Mouse (Mus musculus) cerebral cortex, adult 2 months (tissue): Measurements from ENCODE around the gene Mindy1.

ENCODE experiments used
- WGBS: fragments of 180-500 bp; shearing (Covaris S2); methylation state at CpG from one replicate; pipeline ENCODE4 v1.1.7; 2018; 5-methylcytosine and 5-hydroxymethylcytosine counted together

The Mindy1 gene

DNA sequence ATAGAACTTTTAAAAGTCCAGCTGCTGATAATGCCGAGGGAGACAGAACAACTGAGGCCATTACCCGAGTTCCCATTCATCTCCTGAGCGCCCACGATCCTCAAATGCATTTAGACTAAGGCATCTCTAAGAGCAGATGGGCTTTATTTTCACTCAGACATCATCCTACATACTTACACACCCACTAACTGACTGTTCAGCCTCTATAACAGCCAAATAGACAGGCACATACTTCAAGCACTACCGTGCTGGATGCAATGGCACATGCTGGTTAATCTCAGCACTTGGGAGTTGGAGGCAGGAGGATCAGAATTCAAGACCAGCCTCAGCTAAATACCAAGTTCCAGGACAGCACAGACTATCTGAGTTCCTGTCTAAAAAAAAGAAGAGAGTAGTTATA, 11.4 kb upstream of the Mindy1 start:
- 50% methylated on average over 5 of the region's 5 CpGs for WGBS

DNA sequence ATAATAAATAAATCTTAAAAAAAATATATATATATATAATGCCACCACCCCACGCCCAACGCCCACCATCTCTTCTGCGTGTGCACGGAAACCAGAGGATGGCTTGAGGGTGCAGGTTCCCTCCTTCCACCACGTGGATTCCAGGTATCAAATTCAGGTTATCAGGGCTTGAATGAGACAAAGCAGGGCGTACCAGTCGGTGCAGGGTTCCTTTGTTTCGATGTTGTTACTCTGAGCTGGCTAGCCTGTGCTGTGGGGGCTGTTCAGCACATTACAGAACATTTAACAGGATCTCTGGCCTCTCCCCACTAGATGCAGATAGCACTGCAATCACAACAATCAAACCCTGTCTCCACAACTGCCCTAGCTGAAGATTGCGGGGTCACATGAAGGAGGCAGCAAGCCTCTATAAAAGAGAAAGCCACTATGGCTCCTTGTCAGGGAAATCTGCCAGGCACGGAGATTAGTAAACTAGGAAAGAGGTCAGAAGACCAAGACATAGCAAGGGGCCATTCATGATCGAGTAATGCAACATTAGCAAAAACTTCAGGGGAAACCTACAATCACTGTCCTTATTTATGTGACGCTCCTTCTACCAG, 10.3 kb upstream of the Mindy1 start:
- 73% methylated on average over 12 of the region's 12 CpGs for WGBS

- WGBS: 86% methylated on average over 5 of the region's 5 CpGs
These were observed 7.7 kb upstream of the Mindy1 start for GRCm38 (mm10) chr3:95273471-95273870.

DNA sequence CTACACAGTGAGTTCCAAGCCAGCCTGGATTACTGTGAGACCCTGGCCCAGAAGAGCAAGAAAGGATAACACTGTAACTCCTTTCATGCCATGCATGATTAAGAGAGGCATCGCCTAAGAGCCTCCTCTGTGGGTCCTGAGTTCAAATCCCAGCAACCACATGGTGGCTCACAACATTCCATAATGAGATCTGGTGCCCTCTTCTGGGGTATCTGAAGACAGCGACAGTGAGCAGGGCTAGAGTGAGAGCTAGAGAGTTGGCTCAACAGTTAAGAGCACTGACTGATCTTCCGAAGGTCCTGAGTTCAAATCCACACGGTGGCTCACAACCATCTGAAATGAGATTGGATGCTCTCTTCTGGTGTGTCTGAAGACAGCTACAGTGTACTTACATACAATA, 6.7 kb upstream of the Mindy1 start:
- 97% methylated on average over 4 of the region's 4 CpGs for WGBS

DNA sequence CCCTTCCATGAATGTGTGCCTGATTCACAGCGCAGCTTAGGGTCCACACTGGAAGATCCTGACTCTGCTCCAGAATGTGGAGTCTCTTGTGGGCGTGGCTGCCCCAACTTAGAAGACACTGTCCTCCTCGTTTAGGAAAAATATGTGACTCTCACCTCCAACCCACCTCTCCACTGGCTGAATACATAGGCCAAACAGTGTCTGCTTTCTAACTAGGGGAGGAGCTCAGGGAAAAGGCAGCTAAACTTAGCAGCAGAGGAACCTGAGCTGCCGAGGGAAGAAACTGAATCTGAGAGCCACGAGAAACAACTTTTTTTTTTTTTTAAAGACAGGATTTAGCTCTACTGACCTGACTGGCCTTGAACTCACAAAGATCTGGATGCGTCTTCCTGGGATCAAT, 6.0 kb upstream of the Mindy1 start:
- 60% methylated on average over 6 of the region's 6 CpGs for WGBS

- WGBS: 72% methylated on average over 5 of the region's 5 CpGs
These were observed 4.7 kb upstream of the Mindy1 start for GRCm38 (mm10) chr3:95276428-95276934.

DNA sequence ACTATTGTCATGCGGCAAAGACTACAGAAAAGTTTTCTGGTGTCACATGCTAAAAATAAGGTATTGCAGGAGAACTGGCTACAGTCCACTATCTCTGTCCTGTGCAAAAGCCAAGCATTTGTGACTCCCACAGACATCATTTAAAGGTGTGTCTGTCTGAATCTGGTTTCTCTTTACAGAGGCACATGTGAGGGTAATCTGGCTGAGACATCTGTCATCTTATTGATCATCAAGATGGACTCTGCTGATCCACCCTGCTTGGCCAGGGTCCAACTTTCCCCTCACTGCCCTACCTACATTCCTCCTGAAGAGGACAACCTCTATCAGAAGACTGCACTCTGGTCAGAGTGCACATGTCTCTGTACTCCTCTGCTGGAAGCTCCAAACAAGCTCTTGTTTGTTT, 4.0 kb upstream of the Mindy1 start:
- 26% methylated on average over 1 of the region's 1 CpGs for WGBS

DNA sequence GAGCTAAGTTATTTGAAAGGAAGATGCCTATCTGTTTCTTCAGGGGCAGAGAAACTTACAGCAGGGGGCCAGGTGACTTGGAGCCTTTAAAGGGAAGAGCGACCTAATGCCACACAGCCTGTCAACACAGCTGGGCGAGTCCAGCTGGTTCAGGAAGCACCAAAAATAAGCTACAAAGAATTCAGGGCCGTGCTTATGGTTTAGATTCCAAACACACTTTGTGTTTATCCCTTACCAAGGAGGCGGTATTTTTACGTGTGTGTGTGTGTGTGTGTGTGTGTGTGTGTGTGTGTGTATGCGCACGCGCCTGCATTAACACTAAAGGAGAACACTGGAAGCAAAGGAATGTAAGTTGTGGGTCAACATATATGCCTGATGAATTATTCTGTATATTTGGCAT, 398 bp upstream of the Mindy1 start:
- 14% methylated on average over 8 of the region's 8 CpGs for WGBS

GRCm38 (mm10) chr3:95282381-95282864, 1.3 kb downstream of the Mindy1 start:
- under 1% methylated on average over 11 of the region's 11 CpGs for WGBS

- under 1% methylated on average over 51 of the region's 51 CpGs for WGBS
These were observed 1.9 kb downstream of the Mindy1 start for GRCm38 (mm10) chr3:95282865-95283588.

DNA sequence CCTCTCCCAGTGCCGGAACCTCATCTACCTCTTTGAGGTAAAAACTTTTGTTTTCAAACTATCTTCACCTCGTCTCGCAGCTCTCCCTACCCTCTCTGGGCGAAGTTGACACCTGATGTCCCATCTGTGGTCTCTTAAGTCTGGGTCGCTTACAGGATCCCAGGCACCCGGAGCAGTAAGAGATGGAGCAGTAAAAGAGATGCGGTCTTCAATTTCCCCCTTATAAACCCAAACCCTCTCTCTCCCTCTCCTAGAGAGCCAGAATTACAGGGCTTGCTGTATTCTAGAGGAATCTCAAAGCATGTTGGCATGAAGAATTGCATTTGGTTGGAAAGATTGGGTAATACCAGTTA, 2.4 kb downstream of the Mindy1 start:
- WGBS: 2% methylated on average over 7 of the region's 7 CpGs

DNA sequence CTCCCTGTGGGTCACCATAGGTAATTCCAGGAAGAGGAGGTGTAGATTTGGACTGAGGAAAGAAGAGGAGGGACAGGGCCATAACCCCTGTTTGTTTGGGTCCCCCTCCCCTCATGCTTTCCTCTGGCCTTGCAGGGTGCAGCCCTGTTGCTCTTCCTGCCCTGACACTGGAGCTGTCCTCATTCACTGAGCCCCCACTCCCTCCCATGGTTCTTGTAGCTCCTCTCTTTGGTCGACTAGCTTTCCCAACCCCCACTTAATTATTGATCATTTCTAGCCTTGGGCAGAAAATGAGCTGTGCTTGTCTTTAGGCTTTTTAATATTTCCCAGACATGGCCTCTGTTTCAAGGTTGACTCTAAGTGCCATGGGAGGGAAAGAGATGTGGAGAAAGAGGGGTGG, 2.9 kb downstream of the Mindy1 start:
- 21% methylated on average over 1 of the region's 1 CpGs for WGBS

DNA sequence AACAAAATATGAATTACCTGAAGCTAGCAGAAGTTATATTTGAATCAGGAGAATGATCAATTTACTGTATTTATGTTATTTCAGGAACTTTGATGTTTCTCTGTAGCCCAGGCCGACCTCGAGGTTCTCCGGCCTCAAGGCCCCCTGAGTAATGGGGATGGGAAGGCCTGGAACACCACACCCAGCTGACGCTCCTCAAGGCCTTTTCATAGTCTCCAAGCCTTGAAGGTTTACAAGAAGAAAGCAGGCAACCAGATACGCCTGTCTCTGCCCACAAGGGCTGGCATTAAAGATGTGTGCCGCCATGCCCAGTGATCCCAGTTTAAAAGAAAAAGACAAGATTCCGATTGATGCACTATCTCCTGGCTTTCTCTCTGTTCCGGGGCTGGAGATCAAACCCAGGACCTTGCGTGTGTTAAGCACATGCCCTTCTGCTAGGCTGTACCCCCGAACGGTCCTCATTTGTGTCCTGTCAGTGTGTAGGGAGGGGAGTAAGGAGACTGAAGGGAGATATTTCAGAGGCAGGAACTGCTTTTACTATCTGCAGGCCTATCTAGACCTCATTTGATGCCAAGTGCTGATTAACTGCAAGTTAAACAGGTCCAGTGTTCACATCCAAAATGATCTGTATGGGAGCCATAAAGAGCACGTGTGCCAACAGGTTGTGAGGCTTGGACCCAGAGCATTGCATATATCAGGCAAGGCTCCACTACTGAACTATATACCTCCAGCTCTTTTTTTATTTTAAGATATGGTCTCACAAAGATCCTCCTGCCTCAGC, 3.5 kb downstream of the Mindy1 start:
- WGBS: 82% methylated on average over 12 of the region's 12 CpGs

GRCm38 (mm10) chr3:95285390-95285789, 4.2 kb downstream of the Mindy1 start:
- 87% methylated on average over 5 of the region's 5 CpGs for WGBS

DNA sequence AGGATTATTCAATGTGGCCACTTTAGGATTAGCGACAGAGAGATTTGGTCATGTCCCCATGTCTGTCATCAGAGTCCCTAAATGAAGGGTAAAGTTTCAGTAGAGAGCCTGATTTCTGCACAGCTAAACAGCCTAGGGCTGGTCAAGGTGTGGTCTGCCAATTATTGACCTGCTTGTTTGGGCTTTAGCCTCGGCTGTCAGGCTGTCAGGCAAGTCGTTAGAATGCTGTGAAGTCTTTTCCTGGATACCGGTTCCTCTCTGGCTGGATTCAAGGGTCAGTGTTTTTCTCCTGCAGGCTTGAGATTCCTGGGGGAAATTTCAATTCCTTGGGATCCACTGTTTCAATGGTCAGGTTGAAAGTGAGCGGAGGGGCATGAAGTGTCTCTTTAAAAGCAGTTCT, 4.9 kb downstream of the Mindy1 start:
- 76% methylated on average over 5 of the region's 5 CpGs for WGBS

- 78% methylated on average over 7 of the region's 7 CpGs for WGBS
These were observed 5.4 kb downstream of the Mindy1 start for GRCm38 (mm10) chr3:95286510-95286909.

DNA sequence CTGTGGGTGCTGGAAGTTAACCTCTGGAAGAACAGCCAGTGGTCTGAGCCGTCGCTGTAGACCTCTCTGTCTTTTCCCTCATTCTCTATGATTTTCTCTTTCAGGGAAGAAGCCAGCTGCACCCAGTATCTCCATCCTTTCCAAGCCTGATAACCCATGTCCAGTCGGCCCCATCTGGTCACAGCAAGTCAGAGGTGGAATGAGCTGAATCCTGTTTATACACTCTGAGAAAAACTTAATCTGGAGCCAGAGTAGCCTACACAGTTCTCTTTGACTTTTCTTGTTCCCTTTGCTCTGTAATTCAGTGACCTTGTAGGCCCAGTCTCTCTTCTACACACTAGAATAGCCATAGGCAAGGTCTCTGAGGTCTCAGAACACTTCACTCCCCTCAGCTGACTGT, 6.4 kb downstream of the Mindy1 start:
- 92% methylated on average over 3 of the region's 3 CpGs for WGBS

- WGBS: 90% methylated on average over 4 of the region's 4 CpGs
These were observed 8.3 kb downstream of the Mindy1 start for GRCm38 (mm10) chr3:95289419-95289818.

- WGBS: 75% methylated on average over 6 of the region's 6 CpGs
These were observed 9.0 kb downstream of the Mindy1 start for GRCm38 (mm10) chr3:95290156-95290555.

DNA sequence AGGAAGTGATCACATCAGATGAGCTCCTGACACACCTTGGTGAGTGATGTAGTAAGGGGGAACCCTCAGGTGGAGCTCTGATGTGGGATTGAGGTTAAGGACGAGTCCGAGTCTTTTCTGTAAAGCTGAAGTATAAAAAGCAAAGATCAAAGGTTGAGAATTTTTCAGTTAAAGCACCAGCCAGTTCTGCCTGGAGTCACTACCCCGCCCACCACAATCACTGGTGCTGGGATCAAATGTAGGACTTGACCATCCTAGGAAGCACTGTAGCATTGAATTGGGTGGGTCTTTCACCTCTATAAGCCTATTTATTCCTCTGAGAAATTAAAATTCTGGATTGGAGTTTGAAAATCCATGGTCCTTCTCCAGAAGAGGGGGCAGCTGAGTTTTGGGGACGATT, 9.9 kb downstream of the Mindy1 start:
- WGBS: 78% methylated on average over 4 of the region's 4 CpGs

- WGBS: 89% methylated on average over 2 of the region's 2 CpGs
These were observed 11.8 kb downstream of the Mindy1 start for GRCm38 (mm10) chr3:95292899-95293298.

- 72% methylated on average over 11 of the region's 11 CpGs for WGBS
These were observed 12.4 kb downstream of the Mindy1 start for GRCm38 (mm10) chr3:95293537-95293936.

- 75% methylated on average over 7 of the region's 7 CpGs for WGBS
These were observed 13.2 kb downstream of the Mindy1 start for GRCm38 (mm10) chr3:95294316-95294715.
